Mouse (Mus musculus): ENCODE results near the gene Churc1.

- TF ChIP-seq FLI1 (IDR thresholded peaks at IDR 0.05; ENCODE audit: low read length) (no peak), GATA1 (IDR thresholded peaks at IDR 0.05; ENCODE audit: borderline replicate concordance, low read length) (no peak)
Observed at GRCm38 (mm10) chr12:76822651-76823041, 57.3 kb downstream of the Churc1 start, which contains the start of gene Rab15.

Data from megakaryocyte, embryonic 14.5 days (primary cell).